Mouse (Mus musculus) stomach, postnatal 0 days (tissue): ENCODE results near the gene Plcxd2. TPM values are rescaled to one million over a fixed set of nuclear protein-coding genes. Genes with fewer than 3 reads are reported as not detected.
A peak's percentile ranks its signal among the peaks of the same experiment; 100 is the strongest.

Experiments
- ATAC-seq: fragments of 200-750 bp; cut with Nextera tagmentation; 2 replicates; pipeline ENCODE4 v1.8.0; 2017; ENCODE audit not compliant: low FRiP score, low TSS enrichment
- DNase-seq: peaks from one replicate; pipeline ENCODE4 v3.0.0-alpha.2; 2016; ENCODE audit warnings: low spot score
- H3K27ac ChIP-seq: fragments of 300-500 bp; sonication (generic); replicated peaks from 2 replicates; pipeline ENCODE4 v1.5.1; 2014; ENCODE audit warnings: mild to moderate bottlenecking, control low read depth
- H3K27me3 ChIP-seq: fragments of 300-500 bp; sonication (generic); 2 replicates; pipeline ENCODE4 v1.6.1; 2014; ENCODE audit warnings: low read length; ENCODE audit not compliant: control insufficient read depth, insufficient read depth
- H3K36me3 ChIP-seq: fragments of 300-500 bp; sonication (generic); 2 replicates; pipeline ENCODE4 v1.6.1; 2014; ENCODE audit warnings: low read length, mixed read lengths; ENCODE audit not compliant: control insufficient read depth, insufficient read depth
- H3K4me1 ChIP-seq: fragments of 300-500 bp; sonication (generic); replicated peaks from 2 replicates; pipeline ENCODE4 v1.6.1; 2014; ENCODE audit warnings: antibody characterized with exemption; ENCODE audit not compliant: control insufficient read depth, insufficient read depth
- H3K4me2 ChIP-seq: fragments of 300-500 bp; sonication (generic); replicated peaks from 2 replicates; pipeline ENCODE4 v1.6.1; 2014; ENCODE audit warnings: low read depth, mild to moderate bottlenecking, control low read depth, moderate library complexity
- H3K4me3 ChIP-seq: fragments of 300-500 bp; sonication (generic); 2 replicates; pipeline ENCODE4 v1.5.1; 2014; ENCODE audit warnings: low read depth, low read length, control low read depth
- H3K9ac ChIP-seq: fragments of 300-500 bp; sonication (generic); 2 replicates; pipeline ENCODE4 v1.6.1; 2014; ENCODE audit warnings: mild to moderate bottlenecking, low read length, control low read depth, mixed read lengths
- H3K9me3 ChIP-seq: fragments of 300-500 bp; sonication (generic); 2 replicates; pipeline ENCODE4 v1.6.1; 2016; ENCODE audit warnings: low read length; ENCODE audit not compliant: control insufficient read depth
- CTCF ChIP-seq: IDR thresholded peaks from 2 replicates; pipeline ENCODE4 v1.5.1; 2016; ENCODE audit warnings: antibody characterized with exemption, low read depth, mild to moderate bottlenecking, moderate library complexity
- EP300 ChIP-seq: optimal IDR thresholded peaks from 2 replicates; pipeline ENCODE3; 2016; ENCODE audit warnings: antibody characterized with exemption
- WGBS: fragments of 180-500 bp; shearing (Covaris S2); extraction: QIAGEN DNeasy Blood & Tissue Kit; methylation state at CpG from one replicate; pipeline ENCODE4 v1.1.7; 2014; 5-methylcytosine and 5-hydroxymethylcytosine counted together
- polyA plus RNA-seq: library from polyadenylated mRNA; unstranded; fragments of >200 nt; fragmentation: Nextera tagmentation; extraction: Ambion mirVana; gene quantifications from 2 replicates; pipeline ENCODE4 v1.2.1, GENCODE M21; 2015

Gene Plcxd2
- polyA plus RNA-seq, 1 experiment from 2014 or later = 2.2 TPM

DNA sequence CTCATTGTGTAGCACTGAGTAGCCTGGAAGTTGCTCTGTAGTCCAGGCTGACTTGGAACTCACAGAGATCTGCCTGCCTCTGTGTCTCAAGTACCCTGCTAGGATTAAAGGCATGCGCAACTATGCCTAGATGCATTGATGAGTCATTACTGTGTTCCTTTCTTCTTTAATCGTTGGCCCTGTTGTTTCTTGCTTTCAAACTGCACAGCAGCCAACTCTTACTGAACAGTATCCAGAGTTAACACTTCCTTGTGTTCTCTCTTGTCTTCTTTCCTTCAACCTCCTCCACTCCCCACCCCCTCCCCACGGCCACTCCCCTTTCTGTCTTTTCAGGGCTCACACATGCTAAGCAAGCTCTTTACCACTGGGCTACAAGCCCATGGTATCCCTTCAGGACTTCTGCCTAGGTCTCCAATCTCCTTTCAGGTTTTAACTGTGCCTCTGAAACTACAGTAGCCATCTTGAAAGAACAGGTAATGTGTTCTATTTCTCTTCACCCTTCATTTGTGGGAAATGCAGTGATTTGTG lies 74.0 kb downstream of the Plcxd2 start:
- no peaks in the 10 kb centered on the region for H3K36me3 ChIP-seq
- H3K27me3 ChIP-seq = no peaks in the 10 kb centered on the region
- no peak for DNase-seq
- H3K9me3 ChIP-seq = 0 out of 2 replicates have a peak, but pooled peaks cover 2% of the 10 kb centered on the region
- H3K9ac ChIP-seq = no peak overlapping the region
- H3K4me1 ChIP-seq = no peaks in the 10 kb centered on the region
- 33% methylated on average over 3 of the region's 3 CpGs for WGBS
- no peak for ATAC-seq
- no peak for TF ChIP-seq CTCF
- H3K4me3 ChIP-seq = no peak overlapping the region
- H3K27ac ChIP-seq = 0 out of 2 replicates have a peak overlapping the region, but pooled peaks have one; percentile 4
- H3K4me2 ChIP-seq = no peak overlapping the region

DNA sequence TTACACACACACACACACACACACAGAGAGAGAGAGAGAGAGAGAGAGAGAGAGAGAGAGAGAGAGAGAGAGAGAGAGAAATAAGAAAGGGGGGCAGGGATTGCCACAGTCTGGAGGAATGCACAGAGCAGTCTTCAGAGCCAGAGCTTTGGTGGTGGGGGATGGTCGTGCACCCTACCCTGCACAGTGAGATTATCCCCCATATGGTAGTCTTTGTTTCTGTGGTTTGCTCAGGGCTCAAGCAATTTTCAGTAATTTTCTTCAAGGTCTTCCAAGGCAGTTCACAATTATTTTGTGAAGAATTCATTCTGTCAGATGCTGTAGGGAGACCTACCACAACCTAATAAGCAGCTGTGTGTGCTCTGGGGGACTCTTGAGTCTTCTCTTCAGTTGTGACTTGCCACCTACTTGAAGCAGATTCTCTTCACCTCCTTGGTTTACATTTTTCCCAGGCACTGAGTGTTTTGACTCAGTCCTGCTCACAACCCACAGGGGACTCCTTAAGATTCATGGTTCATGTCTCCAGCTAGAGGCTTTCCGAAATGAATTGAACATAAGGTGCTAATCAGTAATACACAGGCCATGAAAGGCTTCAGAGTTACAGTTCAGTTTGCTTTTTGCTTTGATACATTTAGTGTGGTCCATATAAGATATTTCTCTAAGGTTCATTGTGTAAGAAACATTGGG lies 75.2 kb downstream of the Plcxd2 start:
- DNase-seq (no peak), ATAC-seq (no peak)
- 0 out of 2 replicates have a peak, but pooled peaks cover 2% of the 10 kb centered on the region for H3K9me3 ChIP-seq
- no peak overlapping the region for H3K4me2 ChIP-seq
- no peaks in the 10 kb centered on the region for H3K4me1 ChIP-seq
- H3K36me3 ChIP-seq = no peaks in the 10 kb centered on the region
- H3K27me3 ChIP-seq = no peaks in the 10 kb centered on the region
- TF ChIP-seq EP300 (no peak), CTCF (no peak)
- H3K27ac ChIP-seq = no peak overlapping the region
- no peak overlapping the region for H3K9ac ChIP-seq
- no peak overlapping the region for H3K4me3 ChIP-seq
- WGBS = 45% methylated on average over 2 of the region's 2 CpGs

DNA sequence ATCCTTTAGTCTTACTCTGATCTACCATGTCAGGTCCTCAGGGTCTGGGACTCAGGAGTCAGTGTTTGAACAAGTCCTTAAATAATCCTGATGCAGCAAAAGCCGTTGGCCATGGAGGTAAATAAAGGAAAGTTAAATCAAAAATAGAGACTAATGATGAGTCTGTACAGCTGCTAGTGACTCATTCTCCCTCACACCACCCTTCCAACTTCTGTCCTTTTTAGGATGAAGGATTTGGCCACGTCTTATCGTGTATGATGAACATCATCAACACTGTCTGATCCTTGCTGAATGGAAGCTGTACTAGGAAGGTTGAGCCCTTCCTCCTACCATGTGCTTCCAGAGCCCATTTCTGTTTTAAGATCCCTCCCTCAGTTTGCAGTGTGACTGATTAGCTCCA lies 79.7 kb downstream of the Plcxd2 start:
- no peaks in the 10 kb centered on the region for H3K36me3 ChIP-seq
- H3K4me3 ChIP-seq = no peak overlapping the region
- DNase-seq = no peak
- H3K4me2 ChIP-seq = no peak overlapping the region
- WGBS = 24% methylated on average over 3 of the region's 3 CpGs
- 0 out of 2 replicates have a peak, but pooled peaks cover 3% of the 10 kb centered on the region for H3K4me1 ChIP-seq
- 0 out of 2 replicates have a peak, but pooled peaks have one; percentile 32 for ATAC-seq
- H3K27me3 ChIP-seq = no peaks in the 10 kb centered on the region
- H3K9ac ChIP-seq = no peak overlapping the region
- peak overlapping the region; percentile 67; the same call in 1 of the 2 replicates for H3K27ac ChIP-seq
- H3K9me3 ChIP-seq = no peaks in the 10 kb centered on the region
- TF ChIP-seq CTCF (no peak), EP300 (no peak)

DNA sequence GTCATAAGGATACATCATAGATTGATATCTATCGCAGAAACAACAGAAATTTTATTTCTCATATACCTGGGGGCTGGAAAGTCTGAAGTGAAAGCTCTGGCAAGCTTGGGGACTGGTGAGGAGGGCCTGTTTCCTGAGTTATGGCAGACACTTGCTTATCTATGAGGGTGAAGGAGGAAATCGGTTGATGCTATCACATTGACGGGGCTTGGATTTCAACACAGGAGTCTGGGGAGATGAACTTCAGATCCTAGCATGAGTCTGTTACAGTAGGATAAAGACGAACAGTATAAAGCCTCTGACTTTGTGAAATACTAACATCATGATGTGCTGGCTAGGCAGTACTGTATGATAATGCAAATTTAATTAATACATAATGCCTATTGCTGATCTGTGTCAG lies 81.9 kb downstream of the Plcxd2 start:
- Histone ChIP-seq H3K27me3 (no peaks in the 10 kb centered on the region), H3K4me2 (no peak overlapping the region), H3K27ac (no peak overlapping the region), H3K4me3 (no peak overlapping the region), H3K36me3 (no peaks in the 10 kb centered on the region), H3K9me3 (no peaks in the 10 kb centered on the region), H3K4me1 (0 out of 2 replicates have a peak, but pooled peaks cover 3% of the 10 kb centered on the region), H3K9ac (no peak overlapping the region)
- WGBS = 51% methylated on average over 4 of the region's 4 CpGs
- DNase-seq (no peak), ATAC-seq (no peak)
- TF ChIP-seq EP300 (no peak), CTCF (no peak)

DNA sequence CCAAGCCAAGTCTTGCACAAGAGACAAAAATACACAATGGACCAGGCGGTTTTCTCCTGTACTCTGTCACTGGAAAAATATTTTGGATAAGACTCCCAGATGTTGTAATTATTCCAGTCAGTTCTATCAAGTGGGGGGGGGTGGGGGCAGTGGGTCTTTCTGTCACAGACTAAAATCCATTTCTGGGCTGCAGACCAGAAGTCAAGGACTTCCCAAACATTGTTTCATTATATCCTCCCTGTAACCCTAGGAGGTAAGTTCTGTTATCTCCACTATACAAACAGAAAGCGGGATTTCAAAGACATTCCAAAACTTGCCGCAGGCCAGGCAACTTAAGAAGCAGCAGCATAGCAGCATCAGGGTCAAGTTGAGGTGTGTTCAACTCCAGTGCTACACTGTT lies 82.4 kb downstream of the Plcxd2 start:
- WGBS = 10% methylated on average over 3 of the region's 3 CpGs
- Histone ChIP-seq H3K27ac (no peak overlapping the region), H3K27me3 (no peaks in the 10 kb centered on the region), H3K4me2 (no peak overlapping the region), H3K9ac (no peak overlapping the region), H3K4me1 (0 out of 2 replicates have a peak, but pooled peaks cover 3% of the 10 kb centered on the region), H3K4me3 (no peak overlapping the region), H3K9me3 (no peaks in the 10 kb centered on the region), H3K36me3 (no peaks in the 10 kb centered on the region)
- ATAC-seq (no peak), DNase-seq (no peak)
- no peak for TF ChIP-seq CTCF

DNA sequence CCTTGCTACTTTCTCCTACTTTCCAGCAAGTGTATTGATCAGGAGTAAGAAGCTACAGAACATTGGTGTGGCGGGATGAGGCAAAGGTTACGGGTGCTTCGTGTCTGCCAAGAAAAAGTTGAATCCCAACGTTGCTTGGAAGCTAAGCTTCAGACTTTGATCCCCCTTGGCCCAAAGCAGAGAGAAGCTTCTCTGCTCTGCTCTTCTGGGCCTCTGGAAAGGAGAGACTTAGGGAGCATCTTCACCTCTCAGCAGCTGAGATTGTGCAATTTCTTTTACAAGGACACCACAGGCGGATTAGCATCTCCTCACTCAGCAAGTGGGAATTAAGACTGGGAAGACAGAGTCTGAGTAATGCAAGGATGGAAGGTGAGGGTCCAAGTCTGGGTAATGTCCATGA lies 83.1 kb downstream of the Plcxd2 start:
- TF ChIP-seq EP300 (no peak), CTCF (no peak)
- DNase-seq = no peak
- no peaks in the 10 kb centered on the region for H3K36me3 ChIP-seq
- no peak for ATAC-seq
- H3K4me2 ChIP-seq = no peak overlapping the region
- no peaks in the 10 kb centered on the region for H3K27me3 ChIP-seq
- H3K9ac ChIP-seq = no peak overlapping the region
- H3K4me3 ChIP-seq = no peak overlapping the region
- no peaks in the 10 kb centered on the region for H3K9me3 ChIP-seq
- WGBS = 61% methylated on average over 5 of the region's 5 CpGs
- no peak overlapping the region for H3K27ac ChIP-seq
- 0 out of 2 replicates have a peak, but pooled peaks cover 3% of the 10 kb centered on the region for H3K4me1 ChIP-seq
